Mouse (Mus musculus) intestine, postnatal 0 days (tissue): ENCODE data around the gene Ctr9. TPM values are rescaled to one million over a fixed set of nuclear protein-coding genes. Genes with fewer than 3 reads are reported as not detected.

Experiments used
- ATAC-seq: fragments of 200-750 bp; cut with Nextera tagmentation; 2 replicates; pipeline ENCODE4 v1.8.0; 2017; ENCODE audit warnings: mild to moderate bottlenecking, moderate TSS enrichment, moderate library complexity
- H3K27ac ChIP-seq: fragments of 300-500 bp; sonication (generic); 2 replicates; pipeline ENCODE4 v1.5.1; 2014; ENCODE audit warnings: mild to moderate bottlenecking, low read depth, low read length, moderate library complexity
- H3K27me3 ChIP-seq: fragments of 300-500 bp; sonication (generic); replicated peaks from 2 replicates; pipeline ENCODE4 v1.6.1; 2014; ENCODE audit warnings: low read length, mixed read lengths; ENCODE audit not compliant: control insufficient read depth, insufficient read depth
- H3K36me3 ChIP-seq: fragments of 300-500 bp; sonication (generic); 2 replicates; pipeline ENCODE4 v1.6.1; 2014; ENCODE audit warnings: mild to moderate bottlenecking, moderate library complexity; ENCODE audit not compliant: control insufficient read depth, insufficient read depth
- H3K4me1 ChIP-seq: fragments of 300-500 bp; sonication (generic); replicated peaks from 2 replicates; pipeline ENCODE4 v1.6.1; 2014; ENCODE audit warnings: antibody characterized with exemption, low read length, mixed read lengths; ENCODE audit not compliant: control insufficient read depth, insufficient read depth
- H3K4me2 ChIP-seq: fragments of 300-500 bp; sonication (generic); replicated peaks from 2 replicates; pipeline ENCODE4 v1.6.1; 2014; ENCODE audit warnings: low read depth, mild to moderate bottlenecking, moderate library complexity
- H3K4me3 ChIP-seq: fragments of 300-500 bp; sonication (generic); 2 replicates; pipeline ENCODE4 v1.5.1; 2014; ENCODE audit warnings: low read depth, low read length
- H3K9ac ChIP-seq: fragments of 300-500 bp; sonication (generic); 2 replicates; pipeline ENCODE4 v1.6.1; 2014; ENCODE audit warnings: mild to moderate bottlenecking, low read depth, low read length
- H3K9me3 ChIP-seq: fragments of 300-500 bp; sonication (generic); 2 replicates; pipeline ENCODE4 v1.6.1; 2016; ENCODE audit warnings: mixed run types; ENCODE audit not compliant: control insufficient read depth
- CTCF ChIP-seq: sonication (generic); IDR thresholded peaks from 2 replicates; pipeline ENCODE4 v1.5.1; 2016; ENCODE audit warnings: low read depth, mild to moderate bottlenecking, control low read depth, antibody characterized with exemption, moderate library complexity
- WGBS: fragments of 180-500 bp; shearing (Covaris S2); extraction: QIAGEN DNeasy Blood & Tissue Kit; methylation state at CpG from one replicate; pipeline ENCODE4 v1.1.7; 2014; 5-methylcytosine and 5-hydroxymethylcytosine counted together
- polyA plus RNA-seq: library from polyadenylated mRNA; unstranded; fragments of >200 nt; fragmentation: Nextera tagmentation; extraction: Ambion mirVana; gene quantifications from 2 replicates; pipeline ENCODE4 v1.2.1, GENCODE M21; 2015

The Ctr9 gene
- polyA plus RNA-seq, 1 experiment from 2014 or later: 23.2 TPM

GRCm38 (mm10) chr7:111020814-111021213 lies 7.9 kb upstream of the Ctr9 start:
- TF ChIP-seq CTCF: no peak
- no peaks in the 10 kb centered on the region for H3K36me3 ChIP-seq
- H3K4me3 ChIP-seq: no peak overlapping the region
- H3K9me3 ChIP-seq: no peaks in the 10 kb centered on the region
- H3K4me1 ChIP-seq: peaks cover 8% of the 10 kb centered on the region; the same call in 1 of the 2 replicates
- H3K9ac ChIP-seq: no peak overlapping the region
- WGBS: 62% methylated on average over 4 of the region's 4 CpGs
- no peaks in the 10 kb centered on the region for H3K27me3 ChIP-seq
- H3K27ac ChIP-seq: no peak overlapping the region
- H3K4me2 ChIP-seq: no peak overlapping the region
- ATAC-seq: no peak

DNA sequence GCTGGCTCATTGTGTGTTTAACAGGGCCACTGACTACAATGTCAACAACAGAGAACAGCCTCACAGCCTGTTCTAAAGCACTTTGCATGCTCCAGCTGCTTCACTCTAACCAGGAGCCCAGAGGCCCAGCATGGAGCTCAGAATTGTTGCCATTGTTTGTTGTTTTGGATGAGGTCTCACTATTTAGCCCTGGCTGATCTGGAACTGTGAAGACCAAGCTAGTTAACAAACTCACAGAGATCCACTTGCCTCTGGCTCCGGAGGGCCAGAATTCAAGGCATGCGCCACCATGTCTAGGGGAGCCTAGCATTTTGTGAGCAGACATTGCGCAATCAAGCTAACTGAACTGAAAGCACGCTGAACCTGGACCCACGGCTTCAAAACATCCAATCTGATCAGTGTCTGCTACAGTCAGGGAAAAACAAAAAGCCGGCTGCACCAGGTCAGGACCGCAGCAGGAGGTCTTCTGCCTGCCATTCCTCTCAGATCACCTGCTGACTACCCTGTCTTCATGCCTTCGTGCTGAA lies 4.6 kb upstream of the Ctr9 start:
- no peaks in the 10 kb centered on the region for H3K9me3 ChIP-seq
- ATAC-seq: 0 out of 2 replicates have a peak, but pooled peaks have one; percentile 23
- H3K4me3 ChIP-seq: no peak overlapping the region
- no peak for TF ChIP-seq CTCF
- H3K4me2 ChIP-seq: peak overlapping the region; percentile 48; the same call in 1 of the 2 replicates
- H3K27me3 ChIP-seq: no peaks in the 10 kb centered on the region
- H3K27ac ChIP-seq: peak overlapping the region; percentile 2; the same call in 1 of the 2 replicates
- 0 out of 2 replicates have a peak, but pooled peaks cover 6% of the 10 kb centered on the region for H3K4me1 ChIP-seq
- no peaks in the 10 kb centered on the region for H3K36me3 ChIP-seq
- WGBS: 20% methylated on average over 8 of the region's 8 CpGs
- H3K9ac ChIP-seq: no peak overlapping the region

DNA sequence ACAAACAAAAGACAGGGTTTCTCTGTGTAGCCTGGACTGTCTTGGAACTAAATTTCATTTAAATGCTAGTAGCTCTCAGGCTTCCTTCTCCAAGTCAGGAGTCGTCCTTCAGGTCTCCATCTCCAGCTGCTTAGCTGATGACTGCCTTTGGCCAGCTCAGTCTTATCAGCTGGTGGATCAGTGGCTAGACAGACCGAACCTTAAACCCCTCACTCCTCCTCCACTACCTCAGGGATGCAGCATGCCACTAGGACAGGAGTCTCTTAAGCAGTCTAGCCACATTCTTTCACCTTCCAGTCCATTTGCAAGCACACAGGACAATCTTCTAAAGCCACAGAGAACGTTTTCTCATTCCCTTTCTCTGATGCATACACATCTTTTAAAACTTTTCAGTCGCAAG lies 3.8 kb upstream of the Ctr9 start:
- WGBS: 56% methylated on average over 4 of the region's 4 CpGs
- H3K9ac ChIP-seq: no peak overlapping the region
- H3K4me1 ChIP-seq: peaks cover 6% of the 10 kb centered on the region; the same call in 1 of the 2 replicates
- no peak overlapping the region for H3K4me2 ChIP-seq
- ATAC-seq: no peak
- no peaks in the 10 kb centered on the region for H3K9me3 ChIP-seq
- H3K36me3 ChIP-seq: no peaks in the 10 kb centered on the region
- no peak for TF ChIP-seq CTCF
- H3K27me3 ChIP-seq: no peaks in the 10 kb centered on the region
- no peak overlapping the region for H3K4me3 ChIP-seq
- H3K27ac ChIP-seq: no peak overlapping the region

DNA sequence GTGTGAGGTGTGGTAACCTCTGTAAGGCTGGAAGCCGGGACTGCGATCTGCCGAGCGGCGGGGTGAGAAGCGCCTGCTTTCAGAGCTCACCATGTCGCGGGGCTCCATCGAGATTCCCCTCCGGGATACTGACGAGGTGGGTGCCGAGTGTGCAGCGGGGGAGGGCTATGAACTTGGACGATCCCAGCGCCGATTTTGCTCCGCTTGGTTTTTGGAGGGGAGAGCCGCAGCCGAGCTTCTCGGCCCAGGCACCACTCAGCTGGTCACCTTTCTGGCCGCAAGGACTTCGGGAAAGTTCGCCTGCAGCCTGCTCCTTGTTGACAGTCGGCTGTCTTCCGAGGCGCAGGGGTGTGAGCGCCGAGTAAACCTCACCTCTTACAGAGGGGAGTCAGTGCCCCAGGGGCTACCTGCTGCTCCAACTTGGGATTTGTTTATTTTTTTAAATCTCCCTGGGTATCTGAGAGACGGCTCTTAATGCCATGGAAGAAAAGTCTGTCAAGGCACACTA lies 349 bp downstream of the Ctr9 start:
- H3K4me2 ChIP-seq: peak overlapping the region; percentile 81
- H3K9me3 ChIP-seq: no peaks in the 10 kb centered on the region
- WGBS: under 1% methylated on average over 29 of the region's 29 CpGs
- peaks cover 5% of the 10 kb centered on the region; the same call in 1 of the 2 replicates for H3K4me1 ChIP-seq
- TF ChIP-seq CTCF: no peak
- peak; percentile 46 for ATAC-seq
- H3K4me3 ChIP-seq: peak overlapping the region; percentile 80
- no peaks in the 10 kb centered on the region for H3K27me3 ChIP-seq
- peak overlapping the region; percentile 69 for H3K9ac ChIP-seq
- peaks cover 8% of the 10 kb centered on the region for H3K36me3 ChIP-seq
- H3K27ac ChIP-seq: peak overlapping the region; percentile 85

DNA sequence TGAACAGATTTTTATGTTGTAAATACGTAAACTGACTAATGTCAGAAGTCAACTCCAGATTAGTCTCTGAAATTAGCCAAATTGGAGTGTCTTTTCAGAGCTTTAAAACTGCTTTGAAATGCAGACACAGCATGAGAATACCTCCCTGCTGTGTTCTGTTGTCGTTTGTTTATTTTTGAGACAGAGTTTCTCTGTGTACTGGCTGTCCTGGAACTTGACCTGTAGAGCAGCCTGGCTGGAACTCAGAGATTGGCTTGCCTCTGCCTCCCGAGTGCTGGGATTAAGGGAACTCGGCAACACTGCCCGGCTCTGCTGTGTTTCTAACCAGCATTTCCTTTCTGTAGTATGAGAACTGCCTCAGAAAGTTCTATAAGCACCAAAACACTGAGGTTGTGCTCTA lies 20.2 kb downstream of the Ctr9 start:
- no peaks in the 10 kb centered on the region for H3K27me3 ChIP-seq
- no peak overlapping the region for H3K4me3 ChIP-seq
- no peaks in the 10 kb centered on the region for H3K9me3 ChIP-seq
- H3K27ac ChIP-seq: 0 out of 2 replicates have a peak overlapping the region, but pooled peaks have one; percentile 41
- no peaks in the 10 kb centered on the region for H3K4me1 ChIP-seq
- 89% methylated on average over 5 of the region's 5 CpGs for WGBS
- no peak overlapping the region for H3K9ac ChIP-seq
- TF ChIP-seq CTCF: no peak
- no peak overlapping the region for H3K4me2 ChIP-seq
- no peak for ATAC-seq
- H3K36me3 ChIP-seq: peaks cover 85% of the 10 kb centered on the region

- no peak overlapping the region for H3K4me3 ChIP-seq
- no peak overlapping the region; the same call in 1 of the 2 replicates for H3K27ac ChIP-seq
- ATAC-seq: peak; percentile 57; the same call in 1 of the 2 replicates
- no peak overlapping the region for H3K9ac ChIP-seq
- peaks cover 84% of the 10 kb centered on the region for H3K36me3 ChIP-seq
- 49% methylated on average over 6 of the region's 6 CpGs for WGBS
- H3K4me1 ChIP-seq: no peaks in the 10 kb centered on the region
- H3K4me2 ChIP-seq: no peak overlapping the region
- H3K27me3 ChIP-seq: no peaks in the 10 kb centered on the region
- peak; percentile 88 for TF ChIP-seq CTCF
- H3K9me3 ChIP-seq: no peaks in the 10 kb centered on the region
These were observed 21.1 kb downstream of the Ctr9 start for GRCm38 (mm10) chr7:111049652-111050421.
